Mouse (Mus musculus) small intestine, adult 10 weeks (tissue): ENCODE results near the gene Cnppd1. TPM values are rescaled to one million over a fixed set of nuclear protein-coding genes. Genes with fewer than 3 reads are reported as not detected.

Experiments used
- polyA plus RNA-seq: library from polyadenylated mRNA; stranded (reverse); fragments of 350-450 nt; fragmentation: Illumina TruSeq; extraction: RNeasy Lipid Tissue Mini Kit (QIAGEN cat#74804); gene quantifications from one replicate; pipeline ENCODE4 v1.2.3, GENCODE M21; 2014; ENCODE audit warnings: low replicate concordance

The Cnppd1 gene
- polyA plus RNA-seq: 8.0 TPM

GRCm38 (mm10) chr1:75142301-75143261 lies at the start of gene Cnppd1, which contains the start of gene Retreg2:
Cnppd1 (minus strand) TSS chr1:75142711.
Retreg2 (plus strand) TSS chr1:75142778.

DNA sequence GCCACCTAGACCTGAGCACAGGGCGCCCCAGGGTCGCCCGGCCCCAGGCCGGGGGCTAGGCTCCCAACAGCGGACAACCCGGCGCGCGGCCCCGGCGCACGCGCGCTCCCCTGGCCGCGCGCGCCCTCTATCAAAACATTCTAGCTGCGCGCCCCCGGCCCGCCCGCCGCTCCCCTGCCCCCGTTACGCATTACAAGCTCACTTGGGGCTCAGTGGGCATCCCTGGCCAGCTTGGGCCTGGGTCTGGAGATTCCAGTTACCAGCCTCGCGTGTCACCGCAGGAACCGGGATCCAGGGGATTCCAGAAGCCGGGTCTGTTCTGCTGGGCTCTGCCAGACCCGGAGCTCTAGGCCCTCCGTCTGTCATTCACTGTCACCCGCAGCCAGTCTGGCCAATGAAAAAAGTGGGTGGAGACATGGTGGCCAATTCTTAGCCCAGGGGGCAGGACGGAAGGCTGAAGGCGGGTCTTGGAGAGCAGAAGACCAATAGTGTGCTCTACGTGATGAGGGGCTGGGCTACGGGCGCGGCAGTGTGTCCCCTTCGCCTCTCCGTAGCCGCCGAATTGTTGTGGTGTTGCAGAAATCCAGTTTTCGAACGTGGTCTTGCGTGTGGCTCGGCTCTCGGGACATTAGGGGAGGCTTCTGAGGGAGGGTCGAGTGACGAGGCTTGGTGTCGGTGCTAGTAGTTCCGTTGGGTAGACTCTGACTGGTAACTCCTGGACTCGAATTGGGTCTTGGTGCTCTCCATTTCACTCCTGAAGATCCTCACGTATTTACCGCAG lies 49.3 kb upstream of the Cnppd1 start, which contains the start of the genes Ankzf1 and Atg9a:
Gene Ankzf1 (plus strand): TSS at position 530 of the 781 bp plus-strand sequence.
Gene Atg9a (minus strand): TSS at position 575 of the 781 bp plus-strand sequence.

DNA sequence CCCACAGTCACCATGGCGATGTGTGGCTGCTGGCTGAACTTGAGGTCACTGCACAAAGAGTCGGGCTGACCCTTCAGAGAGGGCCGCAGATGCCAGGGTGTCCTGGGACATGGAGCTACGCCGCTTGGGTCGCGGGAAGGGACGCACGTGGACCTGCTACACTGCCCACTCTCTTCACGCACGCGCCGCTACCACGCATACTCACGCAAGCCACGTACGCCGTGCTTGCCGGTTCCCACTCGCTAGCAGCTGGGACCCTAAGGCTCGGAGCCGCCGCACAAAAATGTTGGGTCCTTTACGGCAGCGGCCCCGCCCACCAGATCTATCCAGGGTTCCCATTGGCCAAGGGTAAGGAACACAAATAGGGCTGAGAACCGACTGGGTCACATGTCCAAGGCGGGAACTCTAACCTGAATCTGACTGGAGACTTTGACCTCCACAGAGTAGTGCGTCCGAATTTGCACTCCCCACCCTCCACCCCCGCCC lies 37.6 kb upstream of the Cnppd1 start, which contains the start of gene Abcb6:
Gene Abcb6 (minus strand): TSS at position 288 of the 486 bp plus-strand sequence.

GRCm38 (mm10) chr1:75168472-75169464 lies 26.3 kb upstream of the Cnppd1 start, which contains the start of gene Zfand2b:
Zfand2b (plus strand) TSS chr1:75168646.

DNA sequence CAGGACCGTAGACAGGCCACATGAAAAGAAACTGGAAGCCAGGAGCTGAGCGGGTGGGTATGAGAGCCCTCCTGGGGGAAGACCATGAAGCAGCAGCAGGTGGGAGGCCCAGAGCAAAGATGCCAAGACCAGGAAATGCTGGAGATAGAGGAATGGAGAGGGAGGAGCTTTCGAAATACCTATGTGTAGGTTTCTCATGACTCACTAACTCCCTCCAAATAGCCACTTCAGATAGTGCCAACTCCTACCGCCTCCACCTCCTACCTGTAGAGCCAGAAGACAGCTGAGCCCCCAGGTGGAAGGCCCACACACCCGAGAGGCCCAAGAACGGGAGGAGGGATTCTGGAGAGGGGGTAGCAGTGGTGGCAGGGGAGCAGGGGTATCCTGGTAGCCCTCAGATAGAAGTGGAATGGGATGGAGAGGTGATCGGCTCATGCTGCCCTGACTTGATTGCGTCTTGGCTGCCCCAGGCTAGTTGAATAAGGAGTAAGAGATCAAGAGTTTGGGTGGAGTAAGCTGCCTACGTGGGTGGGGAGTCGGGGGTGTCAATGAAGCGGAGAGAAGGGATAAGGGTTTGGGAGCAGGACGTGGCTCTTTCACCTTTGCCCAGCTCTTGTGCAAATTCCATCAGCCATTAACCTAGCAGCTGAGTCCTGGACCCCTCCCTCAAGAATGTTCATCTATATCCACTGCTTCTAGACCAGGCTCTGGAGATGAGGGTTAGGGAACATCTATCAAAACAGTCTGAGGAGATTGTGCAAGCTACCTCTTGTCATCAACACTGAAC lies 8.9 kb downstream of the Cnppd1 start, which contains the start of gene Slc23a3:
Gene Slc23a3 (minus strand): TSS at position 470 of the 787 bp plus-strand sequence.

GRCm38 (mm10) chr1:75124346-75125321 lies 17.9 kb downstream of the Cnppd1 start, which contains the start of gene Nhej1:
Nhej1 (minus strand) TSS chr1:75125200.

Other genes starting within 250 kb of the Cnppd1 start
- gene Cryba2, start 249.6 kb downstream of the Cnppd1 start, polyA plus RNA-seq: not detected
- not detected for gene Cfap65, start 207.1 kb downstream of the Cnppd1 start, polyA plus RNA-seq
- 0.33 TPM for gene Ihh, start 191.0 kb downstream of the Cnppd1 start, polyA plus RNA-seq
- gene Nhej1, start 17.5 kb downstream of the Cnppd1 start, polyA plus RNA-seq: not detected
- gene Slc23a3, start 8.8 kb downstream of the Cnppd1 start, polyA plus RNA-seq: not detected
- 4.2 TPM for gene Retreg2, start 67 bp upstream of the Cnppd1 start, polyA plus RNA-seq
- gene Zfand2b, start 25.9 kb upstream of the Cnppd1 start, polyA plus RNA-seq: 0.78 TPM
- gene Abcb6, start 37.7 kb upstream of the Cnppd1 start, polyA plus RNA-seq: 3.8 TPM
- gene Ankzf1, start 49.4 kb upstream of the Cnppd1 start, polyA plus RNA-seq: 18.0 TPM
- gene Atg9a, start 49.5 kb upstream of the Cnppd1 start, polyA plus RNA-seq: 12.2 TPM
- 8.1 TPM for gene Glb1l, start 68.1 kb upstream of the Cnppd1 start, polyA plus RNA-seq
- 17.4 TPM for gene Stk16, start 68.1 kb upstream of the Cnppd1 start, polyA plus RNA-seq
- 4.2 TPM for gene Tuba4a, start 77.2 kb upstream of the Cnppd1 start, polyA plus RNA-seq
- not detected for gene A630095N17Rik, start 89.4 kb upstream of the Cnppd1 start, polyA plus RNA-seq
- 4.0 TPM for gene Dnajb2, start 93.7 kb upstream of the Cnppd1 start, polyA plus RNA-seq
- not detected for gene Ptprn, start 121.8 kb upstream of the Cnppd1 start, polyA plus RNA-seq
- 2.4 TPM for gene Resp18, start 135.7 kb upstream of the Cnppd1 start, polyA plus RNA-seq
- gene Dnpep, start 175.3 kb upstream of the Cnppd1 start, polyA plus RNA-seq: 1.3 TPM
- 0.97 TPM for gene Des, start 217.6 kb upstream of the Cnppd1 start, polyA plus RNA-seq
- gene Speg, start 232.6 kb upstream of the Cnppd1 start, polyA plus RNA-seq: 1.9 TPM